Comparison of ENCODE assay signal across 9 mouse cellular contexts in the genomic region with DNA sequence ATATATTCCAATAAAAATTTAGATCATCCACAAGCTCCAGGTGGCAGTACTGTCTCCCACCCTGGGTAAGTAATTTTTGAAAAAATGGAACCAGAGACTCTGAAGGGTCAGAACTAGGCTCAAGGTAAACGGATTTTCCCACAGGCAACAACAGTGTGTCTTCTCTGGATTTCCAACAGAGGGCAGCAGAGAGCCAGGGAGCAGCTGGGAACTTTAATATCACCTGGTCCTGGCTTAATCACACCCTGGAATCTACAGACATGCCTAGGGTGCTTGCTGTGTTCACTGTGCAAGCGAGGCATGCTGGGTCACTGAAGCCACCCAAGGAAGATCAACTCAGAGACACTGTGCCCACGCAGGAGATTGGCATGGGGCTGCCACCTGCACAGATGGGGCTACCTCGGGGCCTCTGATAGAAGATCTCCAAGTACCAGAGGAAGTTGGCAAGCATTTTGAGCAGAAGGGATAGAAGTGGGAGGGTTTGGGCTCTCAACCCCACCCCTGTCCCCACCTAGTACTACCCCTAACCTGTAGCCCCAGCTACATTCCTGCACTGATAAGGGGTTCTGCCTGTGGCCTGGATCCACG. TPM values are rescaled to one million over a fixed set of nuclear protein-coding genes. Genes with fewer than 3 reads are reported as not detected.
DNase-seq lines count a peak whose midpoint lies in the region; ATAC-seq and TF ChIP-seq lines count a peak whose summit lies in the region.
"Had no signal": no experiment of that assay in that cellular context is flagged by ENCODE, and none has a peak within 500 bp of the region (broad histone marks: within the 10 kb centered on the region; RNA-seq: fewer than 3 reads in every experiment).

No protein-coding gene starts in this region.

- WGBS in forebrain, postnatal 0 days = 42% methylated on average over 5 of the region's 5 CpGs
- WGBS in forebrain, embryonic 12.5 days = 42% methylated on average over 5 of the region's 5 CpGs
- 41% methylated on average over 5 of the region's 5 CpGs for WGBS in neural tube, embryonic 15.5 days

- H3K27ac ChIP-seq in forebrain, postnatal 0 days (ENCODE audit: low read depth, low read length) = no peak overlapping the region
- no peak overlapping the region for H3K27ac ChIP-seq in forebrain, embryonic 12.5 days
- H3K27ac ChIP-seq in neural tube, embryonic 15.5 days (replicated peaks) = no peak overlapping the region
- H3K27ac ChIP-seq: limb, embryonic 15.5 days had no signal

- 0 out of 2 replicates have a peak, but pooled peaks cover 6% of the 10 kb centered on the region for H3K4me1 ChIP-seq in forebrain, postnatal 0 days (ENCODE audit: insufficient read depth)
- H3K4me1 ChIP-seq in forebrain, embryonic 12.5 days = peaks cover 17% of the 10 kb centered on the region
- peaks cover 11% of the 10 kb centered on the region for H3K4me1 ChIP-seq in neural tube, embryonic 15.5 days

- H3K9me3 ChIP-seq in forebrain, postnatal 0 days (ENCODE audit: low read length) = no peaks in the 10 kb centered on the region
- no peaks in the 10 kb centered on the region for H3K9me3 ChIP-seq in forebrain, embryonic 12.5 days
- no peaks in the 10 kb centered on the region for H3K9me3 ChIP-seq in neural tube, embryonic 15.5 days (replicated peaks)
- H3K9me3 ChIP-seq: limb, embryonic 15.5 days had no signal

- H3K4me2 ChIP-seq in forebrain, postnatal 0 days (ENCODE audit: low read depth) = no peak overlapping the region
- H3K4me2 ChIP-seq in forebrain, embryonic 12.5 days = no peak overlapping the region
- no peak overlapping the region for H3K4me2 ChIP-seq in neural tube, embryonic 15.5 days
- H3K4me2 ChIP-seq: limb, embryonic 15.5 days had no signal

- no peak for ATAC-seq in forebrain, postnatal 0 days
- ATAC-seq in forebrain, embryonic 12.5 days (ENCODE audit: low FRiP score) = no peak
- peak; percentile 30; the same call in 1 of the 2 replicates for ATAC-seq in neutrophil, adult 5-6 weeks (ENCODE audit: extremely low read depth, insufficient number of reproducible peaks, low FRiP score, poor library complexity, severe bottlenecking)
- ATAC-seq in neural tube, embryonic 15.5 days (ENCODE audit: low FRiP score) = no peak

- peak; percentile 48 for DNase-seq in forebrain, postnatal 0 days
- DNase-seq in right cerebral cortex, adult 2 months (ENCODE audit: low spot score in 2 of 2) = peak; percentile 19 to 51
- no peak for DNase-seq in right cerebral cortex, postnatal 36 days (ENCODE audit: low spot score in 2 of 2)
- peak; percentile 58 for DNase-seq in cerebellum, adult 11-12 months
- peak; percentile 82 for DNase-seq in induced T-regulatory cell, adult 2 months (ENCODE audit: low read depth)

- no peak overlapping the region for H3K9ac ChIP-seq in forebrain, postnatal 0 days
- no peak overlapping the region for H3K9ac ChIP-seq in forebrain, embryonic 12.5 days
- H3K9ac ChIP-seq in neural tube, embryonic 15.5 days (replicated peaks) = no peak overlapping the region
- H3K9ac ChIP-seq: limb, embryonic 15.5 days had no signal

- no peaks in the 10 kb centered on the region for H3K27me3 ChIP-seq in forebrain, postnatal 0 days (ENCODE audit: insufficient read depth, low read length)
- peaks cover 7% of the 10 kb centered on the region; the same call in 1 of the 2 replicates for H3K27me3 ChIP-seq in forebrain, embryonic 12.5 days
- H3K27me3 ChIP-seq in neural tube, embryonic 15.5 days (replicated peaks) = no peaks in the 10 kb centered on the region
- H3K27me3 ChIP-seq: limb, embryonic 15.5 days had no signal

- H3K36me3 ChIP-seq in forebrain, postnatal 0 days (ENCODE audit: insufficient read depth) = no peaks in the 10 kb centered on the region
- H3K36me3 ChIP-seq in forebrain, embryonic 12.5 days (replicated peaks) = no peaks in the 10 kb centered on the region
- H3K36me3 ChIP-seq in neural tube, embryonic 15.5 days = no peaks in the 10 kb centered on the region
- H3K36me3 ChIP-seq: limb, embryonic 15.5 days had no signal

- H3K4me3 ChIP-seq in forebrain, postnatal 0 days (ENCODE audit: low read depth, low read length) = no peak overlapping the region
- no peak overlapping the region for H3K4me3 ChIP-seq in forebrain, embryonic 12.5 days (replicated peaks)
- H3K4me3 ChIP-seq in neural tube, embryonic 15.5 days (replicated peaks) = no peak overlapping the region
- H3K4me3 ChIP-seq: limb, embryonic 15.5 days had no signal

- TF ChIP-seq CTCF in forebrain, postnatal 0 days (IDR thresholded peaks at IDR 0.05; ENCODE audit: low read depth) = peak; percentile 87

RNA-seq across cellular contexts. Expression of a gene that starts 4.6 kb away (rescaled TPM):
- 17.3 and 17.8 TPM in 2 replicates for total RNA-seq in forebrain, postnatal 0 days (2014; rRNA removed)
- polyA plus RNA-seq in forebrain, postnatal 0 days (2015; fragmentation: Nextera tagmentation; extraction: Ambion mirVana) = 4.5 and 5.1 TPM in 2 replicates
- 3.5 and 3.9 TPM in 2 replicates for polyA plus RNA-seq in forebrain, embryonic 12.5 days (2016; fragmentation: Nextera tagmentation; extraction: Ambion mirVana)
- 3.9 and 4.4 TPM in 2 replicates for total RNA-seq in neutrophil, adult 5-6 weeks (2017)
- polyA plus RNA-seq in neural tube, embryonic 15.5 days (2015; fragmentation: Nextera tagmentation; extraction: Ambion mirVana) = 3.9 and 5.0 TPM in 2 replicates

RNA-seq across cellular contexts. Expression of a gene that starts 4.6 kb away (rescaled TPM):
- 28.5 and 28.8 TPM in 2 replicates for total RNA-seq in forebrain, postnatal 0 days (2014; rRNA removed)
- 38.7 and 38.8 TPM in 2 replicates for polyA plus RNA-seq in forebrain, postnatal 0 days (2015; fragmentation: Nextera tagmentation; extraction: Ambion mirVana)
- 43.6 and 47.5 TPM in 2 replicates for polyA plus RNA-seq in forebrain, embryonic 12.5 days (2016; fragmentation: Nextera tagmentation; extraction: Ambion mirVana)
- total RNA-seq in neutrophil, adult 5-6 weeks (2017) = 8.7 and 14.3 TPM in 2 replicates
- polyA plus RNA-seq in neural tube, embryonic 15.5 days (2015; fragmentation: Nextera tagmentation; extraction: Ambion mirVana) = 39.2 and 58.6 TPM in 2 replicates

RNA-seq across cellular contexts. Expression of a gene that starts 14.1 kb away (rescaled TPM):
- 2.0 and 3.4 TPM in 2 replicates for total RNA-seq in forebrain, postnatal 0 days (2014; rRNA removed)
- polyA plus RNA-seq in forebrain, postnatal 0 days (2015; fragmentation: Nextera tagmentation; extraction: Ambion mirVana) = 1.1 and 2.3 TPM in 2 replicates
- 0.17 TPM in 1 of 2 replicates, not detected in the other for polyA plus RNA-seq in forebrain, embryonic 12.5 days (2016; fragmentation: Nextera tagmentation; extraction: Ambion mirVana)
- not detected in 2 replicates for total RNA-seq in neutrophil, adult 5-6 weeks (2017)
- 1.2 and 1.5 TPM in 2 replicates for polyA plus RNA-seq in neural tube, embryonic 15.5 days (2015; fragmentation: Nextera tagmentation; extraction: Ambion mirVana)

RNA-seq across cellular contexts. Expression of a gene that starts 40.4 kb away (rescaled TPM):
- 0.14 and 0.23 TPM in 2 replicates for total RNA-seq in forebrain, postnatal 0 days (2014; rRNA removed)
- 0.36 and 0.38 TPM in 2 replicates for polyA plus RNA-seq in forebrain, postnatal 0 days (2015; fragmentation: Nextera tagmentation; extraction: Ambion mirVana)
- 0.51 and 0.69 TPM in 2 replicates for polyA plus RNA-seq in forebrain, embryonic 12.5 days (2016; fragmentation: Nextera tagmentation; extraction: Ambion mirVana)
- total RNA-seq in neutrophil, adult 5-6 weeks (2017) = 0.12 TPM in 1 of 2 replicates, not detected in the other
- polyA plus RNA-seq in neural tube, embryonic 15.5 days (2015; fragmentation: Nextera tagmentation; extraction: Ambion mirVana) = 1.5 and 1.8 TPM in 2 replicates

RNA-seq across cellular contexts. Expression of a gene that starts 45.0 kb away (rescaled TPM):
- 46.7 and 47.1 TPM in 2 replicates for total RNA-seq in forebrain, postnatal 0 days (2014; rRNA removed)
- 16.1 and 21.0 TPM in 2 replicates for polyA plus RNA-seq in forebrain, postnatal 0 days (2015; fragmentation: Nextera tagmentation; extraction: Ambion mirVana)
- 14.0 and 14.3 TPM in 2 replicates for polyA plus RNA-seq in forebrain, embryonic 12.5 days (2016; fragmentation: Nextera tagmentation; extraction: Ambion mirVana)
- 17.2 and 18.0 TPM in 2 replicates for total RNA-seq in neutrophil, adult 5-6 weeks (2017)
- polyA plus RNA-seq in neural tube, embryonic 15.5 days (2015; fragmentation: Nextera tagmentation; extraction: Ambion mirVana) = 15.4 and 16.5 TPM in 2 replicates

Comparison
In these comparisons a context has a peak if more than half of its experiments do, and no peak if none do; other contexts are left out.
1. DNase-seq: peak in forebrain, postnatal 0 days (single experiment), right cerebral cortex, adult 2 months (2 of 2), cerebellum, adult 11-12 months (single experiment) and induced T-regulatory cell, adult 2 months (single experiment); none in right cerebral cortex, postnatal 36 days (0 of 2).